Mouse (Mus musculus) hindlimb bud, embryonic 11.5 days (tissue): ENCODE results near the gene Syngr4.
"Not testable (repeated sequence)": the region's sequence is repeated elsewhere in the genome, so short reads cannot be mapped to it uniquely, and the experiment has no call there.

Source experiments
- DNase-seq: peaks from one replicate; pipeline ENCODE4 v3.0.0-alpha.2; 2012; ENCODE audit warnings: low read depth, low spot score; ENCODE audit errors: extremely low spot score

Syngr4 gene

GRCm38 (mm10) chr7:45916056-45917003, 19.8 kb upstream of the Syngr4 start:
- no peak for DNase-seq

GRCm38 (mm10) chr7:45915011-45915410, 18.5 kb upstream of the Syngr4 start:
- DNase-seq: no peak

- DNase-seq: no peak
Measured at GRCm38 (mm10) chr7:45914067-45914466, 17.6 kb upstream of the Syngr4 start.

GRCm38 (mm10) chr7:45909145-45909544, 12.6 kb upstream of the Syngr4 start:
- DNase-seq: no peak

- DNase-seq: no peak
Measured at GRCm38 (mm10) chr7:45908384-45908783, 11.9 kb upstream of the Syngr4 start.

- DNase-seq: no peak
Measured at GRCm38 (mm10) chr7:45906622-45907021, 10.1 kb upstream of the Syngr4 start.

GRCm38 (mm10) chr7:45902481-45903002, 6.0 kb upstream of the Syngr4 start:
- DNase-seq: no peak

- no peak for DNase-seq
Measured at GRCm38 (mm10) chr7:45901562-45901961, 5.0 kb upstream of the Syngr4 start.

GRCm38 (mm10) chr7:45898125-45898524, 1.6 kb upstream of the Syngr4 start:
- DNase-seq: not testable (repeated sequence)

GRCm38 (mm10) chr7:45897258-45897757, 794 bp upstream of the Syngr4 start:
- DNase-seq: no peak

GRCm38 (mm10) chr7:45895931-45896516, 490 bp downstream of the Syngr4 start:
- DNase-seq: no peak

- DNase-seq: no peak
Measured at GRCm38 (mm10) chr7:45892651-45893050, 3.9 kb downstream of the Syngr4 start.

GRCm38 (mm10) chr7:45887246-45887645, 9.3 kb downstream of the Syngr4 start:
- DNase-seq: no peak

- DNase-seq: no peak
Measured at GRCm38 (mm10) chr7:45881011-45881410, 15.5 kb downstream of the Syngr4 start.

- DNase-seq: no peak
Measured at GRCm38 (mm10) chr7:45880531-45880930, 16.0 kb downstream of the Syngr4 start.

GRCm38 (mm10) chr7:45878278-45878677, 18.2 kb downstream of the Syngr4 start, which contains the start of gene Grin2d:
Grin2d (minus strand) TSS chr7:45878378.
- not testable (repeated sequence) for DNase-seq

- DNase-seq: no peak
Measured at GRCm38 (mm10) chr7:45876895-45877294, 19.6 kb downstream of the Syngr4 start.

GRCm38 (mm10) chr7:45873061-45873947, 23.2 kb downstream of the Syngr4 start:
- no peak for DNase-seq

GRCm38 (mm10) chr7:45872624-45873023, 23.9 kb downstream of the Syngr4 start, which contains the start of gene Kdelr1:
Kdelr1 (plus strand) TSS chr7:45872772.
- DNase-seq: peak; percentile 95

- DNase-seq: no peak
Measured at GRCm38 (mm10) chr7:45870282-45871058, 26.0 kb downstream of the Syngr4 start.
